Mouse (Mus musculus) ZHBTc4 (cell line): Measurements from ENCODE around the gene Lrig1.

Source experiments
- DNase-seq: peaks from one replicate; pipeline ENCODE4 v3.0.0-alpha.2; 2011; ENCODE audit warnings: low read depth, low spot score

Gene Lrig1

GRCm38 (mm10) chr6:94647574-94648430 lies 52.2 kb downstream of the Lrig1 start:
- DNase-seq, result peak; percentile 87

- DNase-seq, result no peak
These were observed 53.1 kb downstream of the Lrig1 start for GRCm38 (mm10) chr6:94646902-94647301.

GRCm38 (mm10) chr6:94646274-94646863 lies 53.6 kb downstream of the Lrig1 start:
- DNase-seq, result no peak

- no peak for DNase-seq
These were observed 54.2 kb downstream of the Lrig1 start for GRCm38 (mm10) chr6:94645723-94646122.

- no peak for DNase-seq
These were observed 55.3 kb downstream of the Lrig1 start for GRCm38 (mm10) chr6:94644641-94645040.

GRCm38 (mm10) chr6:94643989-94644388 lies 56.0 kb downstream of the Lrig1 start:
- no peak for DNase-seq

GRCm38 (mm10) chr6:94642048-94642447 lies 57.9 kb downstream of the Lrig1 start:
- DNase-seq, result no peak

GRCm38 (mm10) chr6:94640297-94640696 lies 59.7 kb downstream of the Lrig1 start:
- DNase-seq, result no peak

GRCm38 (mm10) chr6:94637024-94637434 lies 62.9 kb downstream of the Lrig1 start:
- DNase-seq, result no peak

- peak; percentile 64 for DNase-seq
These were observed 64.6 kb downstream of the Lrig1 start for GRCm38 (mm10) chr6:94635343-94635742.

- DNase-seq, result no peak
These were observed 65.2 kb downstream of the Lrig1 start for GRCm38 (mm10) chr6:94634710-94635109.

- no peak for DNase-seq
These were observed 65.7 kb downstream of the Lrig1 start for GRCm38 (mm10) chr6:94634274-94634673.

GRCm38 (mm10) chr6:94631779-94632082 lies 68.2 kb downstream of the Lrig1 start:
- DNase-seq, result no peak

GRCm38 (mm10) chr6:94631051-94631778 lies 68.7 kb downstream of the Lrig1 start:
- DNase-seq, result peak; percentile 48

GRCm38 (mm10) chr6:94628787-94629186 lies 71.2 kb downstream of the Lrig1 start:
- no peak for DNase-seq

- no peak for DNase-seq
These were observed 72.0 kb downstream of the Lrig1 start for GRCm38 (mm10) chr6:94627714-94628595.

GRCm38 (mm10) chr6:94626807-94627206 lies 73.2 kb downstream of the Lrig1 start:
- DNase-seq, result no peak

- no peak for DNase-seq
These were observed 74.1 kb downstream of the Lrig1 start for GRCm38 (mm10) chr6:94625896-94626295.

- no peak for DNase-seq
These were observed 75.4 kb downstream of the Lrig1 start for GRCm38 (mm10) chr6:94624543-94624942.

GRCm38 (mm10) chr6:94622983-94623382 lies 77.0 kb downstream of the Lrig1 start:
- peak; percentile 81 for DNase-seq

GRCm38 (mm10) chr6:94620801-94621301 lies 79.1 kb downstream of the Lrig1 start:
- DNase-seq, result no peak
